Mouse (Mus musculus): Measurements from ENCODE around the gene Tm4sf5.
"Not testable (repeated sequence)": the region's sequence is repeated elsewhere in the genome, so short reads cannot be mapped to it uniquely, and the experiment has no call there.

The Tm4sf5 gene

DNA sequence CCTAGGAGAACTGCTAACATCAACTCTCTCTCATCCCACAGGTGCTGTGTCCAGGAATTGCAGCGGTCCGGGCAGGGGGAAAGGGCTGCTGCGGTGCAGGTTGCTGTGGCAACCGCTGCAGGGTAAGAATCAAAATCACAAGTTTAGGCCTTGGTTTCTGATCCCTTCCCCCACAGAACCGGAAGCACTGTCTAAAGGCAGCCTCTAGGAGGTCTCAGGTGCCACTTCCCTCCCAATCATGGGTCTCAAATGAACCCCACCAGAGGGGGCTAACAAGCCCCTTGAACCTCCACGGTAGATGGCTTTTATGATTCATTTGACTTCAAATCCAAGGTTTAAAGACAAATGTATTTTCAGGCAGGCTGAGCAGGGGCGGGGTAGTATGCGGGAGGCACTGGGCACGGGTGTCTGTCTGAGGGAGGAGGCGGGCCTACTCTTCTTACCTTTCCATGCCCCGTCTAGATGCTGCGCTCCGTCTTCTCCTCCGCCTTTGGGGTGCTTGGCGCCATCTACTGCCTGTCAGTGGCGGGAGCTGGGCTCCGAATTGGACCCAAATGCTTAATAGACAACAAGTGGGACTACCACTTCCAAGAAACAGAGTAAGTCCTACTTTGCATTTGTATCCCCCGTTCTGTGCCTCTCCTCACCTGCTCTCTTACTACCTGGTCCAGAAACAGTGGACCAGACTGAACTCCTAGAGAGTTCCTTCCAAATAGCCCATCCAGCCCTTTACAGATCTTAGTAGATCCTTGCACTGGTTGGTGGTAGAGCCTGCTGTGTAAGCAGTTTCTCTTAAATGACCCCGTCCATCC, 4.9 kb downstream of the Tm4sf5 start:
- peak; percentile 91 for DNase-seq (ENCODE audit: low read depth, low spot score)

DNA sequence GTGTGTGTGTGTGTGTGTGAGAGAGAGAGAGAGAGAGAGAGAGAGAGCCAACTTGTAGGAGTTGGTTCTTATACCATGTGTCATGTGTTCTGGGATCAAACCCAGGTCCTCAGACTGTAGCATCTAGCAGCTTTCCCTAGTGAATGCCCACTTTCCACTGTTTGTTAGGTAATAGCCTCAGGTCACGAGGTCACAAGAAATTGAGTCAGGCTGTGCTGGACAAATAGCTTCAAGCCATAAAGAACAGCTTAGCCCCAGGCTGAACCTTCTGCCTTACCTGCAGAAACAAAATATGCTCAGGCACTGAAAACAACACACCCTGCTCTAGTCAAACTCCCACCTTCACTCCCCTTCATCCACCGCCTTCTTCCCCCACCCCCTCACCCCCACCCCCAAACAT, 6.2 kb downstream of the Tm4sf5 start:
- DNase-seq (ENCODE audit: low read depth, low spot score) = no peak

DNA sequence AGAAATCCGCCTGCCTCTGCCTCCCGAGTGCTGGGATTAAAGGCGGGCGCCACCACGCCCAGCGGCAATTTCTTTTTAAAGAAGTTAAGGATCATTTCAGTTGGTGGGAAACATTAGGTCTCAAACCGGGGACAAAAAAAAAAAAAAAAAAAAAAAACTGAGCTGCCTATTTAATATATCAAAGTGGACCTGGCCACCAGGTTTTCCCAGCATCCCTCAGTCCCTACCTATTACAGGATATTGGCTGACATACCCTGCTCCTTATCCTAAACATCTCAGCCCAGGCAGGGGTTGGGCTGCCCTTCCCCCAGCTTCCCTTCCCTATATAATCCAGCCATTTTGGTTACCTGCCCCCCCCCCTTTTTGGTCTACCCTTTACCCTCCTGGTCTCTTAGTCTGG, 6.8 kb downstream of the Tm4sf5 start:
- no peak for DNase-seq (ENCODE audit: low read depth, low spot score)

DNA sequence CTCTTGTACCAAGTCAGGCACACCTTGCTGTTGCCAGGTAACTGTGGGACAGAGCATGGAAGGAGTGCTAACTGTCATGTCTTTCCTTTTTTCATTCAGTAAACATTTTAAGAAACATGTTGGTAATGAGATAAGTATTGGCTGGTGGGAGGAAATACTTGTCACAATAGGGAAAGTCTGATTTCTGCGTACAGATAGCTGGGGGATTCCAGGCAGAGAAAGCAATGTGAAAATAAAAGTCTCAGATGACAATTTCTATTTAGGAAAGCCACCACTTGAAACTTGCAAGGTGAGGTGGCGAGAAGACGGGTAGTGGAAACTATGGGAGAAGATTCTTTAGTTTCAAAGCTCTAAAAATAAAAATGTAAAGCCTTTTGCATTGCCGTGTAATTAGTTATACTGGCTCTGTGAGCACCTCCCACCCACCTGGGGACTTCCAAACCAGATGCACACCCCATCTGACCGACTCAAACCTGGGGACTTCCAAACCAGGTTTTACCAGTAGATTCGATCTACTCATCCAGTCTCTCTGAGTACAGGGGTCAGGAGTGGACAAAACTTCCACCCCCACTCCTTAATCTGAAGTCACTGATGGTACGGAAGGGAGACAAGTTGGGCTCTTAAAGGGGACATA, 7.8 kb downstream of the Tm4sf5 start:
- DNase-seq (ENCODE audit: low read depth, low spot score) = no peak

DNA sequence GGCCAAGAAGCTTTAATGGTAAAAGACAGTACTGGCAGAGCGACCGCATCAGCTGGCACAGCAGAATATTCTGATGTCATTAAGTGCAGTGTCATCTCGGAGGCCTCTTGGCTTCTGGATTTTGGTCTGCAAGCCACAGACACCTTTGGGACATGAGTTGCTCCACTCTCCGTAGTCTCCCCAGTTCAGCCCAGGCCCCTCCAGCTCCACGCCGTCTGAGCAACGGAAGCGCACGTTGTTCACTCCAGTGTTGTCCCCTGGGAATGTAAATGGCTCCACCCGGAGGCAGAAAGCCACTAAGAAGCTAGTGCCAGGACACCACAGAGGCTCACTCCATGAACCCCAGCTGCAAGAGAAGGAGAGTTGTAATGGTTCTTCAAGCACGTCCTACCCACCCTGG, 8.5 kb downstream of the Tm4sf5 start:
- no peak for DNase-seq (ENCODE audit: low read depth, low spot score)

DNA sequence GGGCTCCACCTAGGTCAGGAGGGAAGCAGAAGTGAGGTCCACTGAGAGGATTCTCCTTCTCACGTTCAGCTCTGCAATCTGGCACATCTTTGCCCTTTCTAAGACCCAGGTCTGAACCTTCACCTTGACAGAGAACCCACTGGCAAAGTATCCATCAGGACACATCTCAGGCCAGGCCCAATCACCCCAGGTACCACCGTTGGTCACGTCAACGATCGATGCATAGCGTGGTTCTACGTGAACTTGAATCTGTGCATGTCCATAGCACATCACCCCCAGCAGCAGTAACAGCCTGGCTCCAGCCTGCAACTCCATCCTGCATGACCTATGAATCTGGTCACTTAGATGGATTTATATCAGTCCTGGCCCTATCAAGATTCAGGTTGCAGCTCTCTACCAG, 9.2 kb downstream of the Tm4sf5 start, which contains the start of gene Vmo1:
TSS of gene Vmo1 (minus strand) at position 329 of the 400 bp plus-strand sequence.
- no peak for DNase-seq (ENCODE audit: low read depth, low spot score)

DNA sequence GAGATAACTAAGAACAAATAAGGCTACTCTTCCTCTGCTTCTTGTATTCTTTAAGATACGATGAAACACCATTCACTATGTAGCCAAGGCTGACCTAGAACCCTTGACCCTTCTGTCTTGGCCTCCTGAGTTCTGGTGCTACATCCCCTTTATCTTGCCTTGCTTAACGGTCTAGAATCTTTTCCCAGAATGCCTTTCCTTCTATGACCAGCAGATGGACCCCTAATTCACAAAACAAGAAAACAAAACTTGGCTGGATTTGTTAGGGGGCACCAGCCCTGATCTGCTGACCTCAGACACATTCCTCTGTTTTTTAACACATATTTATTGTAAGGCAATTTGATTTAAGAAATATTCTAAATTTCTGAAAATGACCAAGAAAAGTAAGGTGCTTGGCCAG, 11.3 kb downstream of the Tm4sf5 start:
- DNase-seq (ENCODE audit: low read depth, low spot score) = peak; percentile 79

DNA sequence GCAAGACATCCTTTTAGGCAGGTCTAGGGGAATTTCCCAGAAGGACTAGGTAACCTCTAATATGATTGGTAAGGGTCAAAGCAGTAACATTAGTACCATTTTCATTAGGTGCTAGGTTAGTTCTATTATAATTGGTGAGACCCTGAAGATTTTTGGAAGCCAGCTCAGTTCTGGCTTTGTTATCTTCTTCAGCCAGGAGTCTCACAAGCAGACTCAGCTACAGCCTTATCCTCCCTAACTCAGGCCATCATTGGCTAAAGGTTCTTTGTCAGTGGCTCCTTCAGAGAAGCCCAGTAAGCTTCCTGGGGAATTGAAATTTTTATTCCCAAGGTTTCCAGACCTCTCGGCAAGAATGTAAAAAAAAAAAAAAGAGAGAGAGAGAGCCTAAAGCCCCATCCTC, 13.4 kb downstream of the Tm4sf5 start:
- DNase-seq (ENCODE audit: low read depth, low spot score) = no peak

DNA sequence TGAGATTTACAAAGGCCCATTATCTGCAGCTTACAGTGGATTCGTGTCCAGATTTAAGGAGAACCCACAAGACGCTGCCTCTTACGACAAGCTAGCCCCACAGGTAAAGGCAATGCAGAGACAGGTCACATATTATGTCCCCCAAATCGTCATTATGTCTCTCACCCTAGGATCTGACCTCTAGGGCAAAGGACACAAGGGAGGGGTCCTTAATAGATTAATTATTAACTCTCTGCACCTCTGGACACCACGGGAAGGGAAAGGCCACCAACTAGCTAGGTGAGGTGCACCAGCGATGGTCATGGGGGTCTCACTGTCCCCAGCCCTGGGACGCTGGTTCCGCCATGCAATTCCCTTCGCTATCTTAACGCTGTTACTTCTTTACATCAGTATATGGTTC, 13.9 kb downstream of the Tm4sf5 start, which contains the start of gene Gltpd2:
TSS of gene Gltpd2 (plus strand) at position 274 of the 400 bp plus-strand sequence.
- DNase-seq (ENCODE audit: low read depth, low spot score) = no peak

DNA sequence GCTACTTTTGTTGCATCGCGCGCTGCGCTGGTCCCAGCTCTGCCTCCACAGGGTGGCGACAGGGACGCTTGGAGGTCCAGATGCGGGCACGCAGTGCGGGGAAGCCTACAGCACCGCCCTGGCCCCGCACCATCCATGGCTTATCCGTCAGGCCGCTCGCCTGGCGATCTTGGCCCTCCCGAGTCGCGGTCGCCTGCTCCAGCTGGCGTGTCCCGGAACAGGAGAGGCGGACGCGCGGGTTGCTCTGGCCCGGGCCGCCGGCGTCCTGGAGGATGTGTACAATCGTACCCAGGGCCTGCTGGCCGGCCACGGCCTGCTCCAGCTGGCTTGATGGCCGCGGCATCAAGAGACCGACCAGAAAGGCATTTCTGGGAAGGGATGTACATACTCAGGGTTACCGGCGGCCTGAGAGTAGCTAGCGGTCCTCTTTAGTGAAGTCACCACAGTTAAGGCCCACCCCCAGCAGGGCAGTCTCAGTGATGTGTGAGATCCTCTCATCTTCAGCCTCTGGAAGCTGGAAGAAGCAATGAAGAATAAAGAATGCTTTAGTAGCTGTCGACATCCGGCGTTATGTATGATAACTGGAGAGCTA, 15.2 kb downstream of the Tm4sf5 start:
- peak; percentile 43 for DNase-seq (ENCODE audit: low read depth, low spot score)

DNA sequence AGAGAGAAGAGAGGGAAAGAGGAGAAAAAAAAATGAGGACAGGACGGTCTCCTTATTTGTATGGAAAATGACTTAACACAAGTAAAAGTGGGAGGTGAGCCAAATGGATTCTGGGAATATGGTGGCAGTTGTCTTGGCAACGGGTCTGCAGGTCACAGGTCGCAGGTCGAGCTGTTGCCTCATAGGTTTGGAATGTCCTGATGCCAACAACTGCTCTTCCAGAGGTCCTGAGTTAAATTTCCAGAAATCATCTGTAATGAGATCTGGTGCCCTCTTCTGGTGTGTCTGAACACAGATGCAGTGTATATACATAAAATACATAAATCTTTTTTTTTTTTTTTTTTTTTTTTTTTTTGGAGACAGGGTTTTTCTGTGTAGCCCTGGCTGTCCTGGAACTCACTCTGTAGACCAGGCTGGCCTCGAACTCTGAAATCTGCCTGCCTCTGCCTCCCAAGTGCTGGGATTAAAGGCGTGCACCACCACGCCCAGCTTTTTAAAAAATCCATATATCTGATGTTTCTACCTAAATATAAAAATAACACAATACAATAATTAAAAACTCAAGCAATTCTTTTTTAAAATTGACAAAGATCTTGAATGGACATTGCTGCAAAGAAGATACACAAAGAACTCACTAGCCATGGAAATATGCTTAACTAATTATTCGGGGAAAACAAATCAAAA, 18.4 kb downstream of the Tm4sf5 start:
- DNase-seq (ENCODE audit: low read depth, low spot score) = peak; percentile 92

DNA sequence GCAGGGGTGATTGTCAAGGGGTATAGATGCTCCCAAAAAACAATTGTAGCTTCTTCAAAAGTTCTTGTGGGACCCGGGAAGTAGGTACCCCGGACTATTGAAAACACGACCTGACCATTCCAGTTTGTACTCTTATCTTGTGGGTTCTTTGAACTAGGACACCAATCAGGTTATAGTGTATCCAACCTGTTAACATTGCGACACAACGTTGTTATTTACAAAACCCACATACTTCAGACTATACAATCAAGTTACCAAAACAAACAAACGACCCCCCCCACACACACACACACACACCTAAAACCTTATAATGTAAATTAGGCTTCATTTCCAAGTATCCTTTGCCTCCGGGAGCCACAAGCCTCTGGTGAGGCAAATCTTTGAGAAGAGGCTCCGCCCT, 19.7 kb downstream of the Tm4sf5 start:
- DNase-seq (ENCODE audit: low read depth, low spot score) = no peak

DNA sequence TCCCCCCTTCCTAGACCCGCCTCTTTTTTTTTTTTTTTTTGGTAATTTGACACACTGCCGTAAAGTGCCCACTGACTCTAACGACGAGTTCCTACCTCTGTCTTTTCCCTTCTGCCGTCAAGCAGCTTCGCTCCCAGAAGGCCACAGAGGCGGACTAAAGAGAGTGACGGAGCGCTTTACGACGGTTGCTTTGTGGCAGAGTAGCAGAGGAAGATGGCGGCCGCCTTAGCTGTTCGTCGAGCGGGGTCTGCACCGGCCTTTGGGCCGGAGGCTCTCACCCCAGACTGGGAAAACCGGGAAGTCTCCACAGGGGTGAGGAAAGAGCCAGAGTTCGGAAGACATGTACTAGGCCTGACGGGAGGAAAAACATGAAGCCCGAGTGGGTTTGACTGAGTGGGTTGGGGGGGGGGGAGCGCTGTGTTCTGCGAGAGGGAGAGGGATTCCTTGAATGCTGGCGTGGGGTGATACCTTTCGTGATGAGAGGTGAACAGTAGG, 20.2 kb downstream of the Tm4sf5 start, which contains the start of gene Psmb6:
TSS of gene Psmb6 (plus strand) at position 184 of the 495 bp plus-strand sequence.
- peak; percentile 99 for DNase-seq (ENCODE audit: low read depth, low spot score)

DNA sequence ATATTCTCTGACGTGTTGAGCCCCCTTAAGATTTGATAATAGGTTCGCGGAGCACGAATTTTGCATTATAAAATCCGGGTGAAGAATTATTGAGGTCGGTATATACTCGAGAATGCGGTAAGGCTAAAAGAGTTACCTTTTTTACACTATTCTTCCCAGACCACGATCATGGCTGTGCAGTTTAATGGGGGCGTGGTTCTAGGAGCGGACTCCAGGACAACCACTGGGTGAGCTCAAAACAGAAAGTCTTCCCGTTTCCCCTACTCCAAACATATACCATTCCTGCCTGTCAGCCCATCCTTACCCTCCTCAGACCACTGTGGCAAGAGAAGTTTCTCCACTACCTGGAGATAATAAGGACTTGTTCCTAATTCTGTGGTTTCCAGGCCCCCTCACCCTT, 20.7 kb downstream of the Tm4sf5 start:
- peak; percentile 50 for DNase-seq (ENCODE audit: low read depth, low spot score)

DNA sequence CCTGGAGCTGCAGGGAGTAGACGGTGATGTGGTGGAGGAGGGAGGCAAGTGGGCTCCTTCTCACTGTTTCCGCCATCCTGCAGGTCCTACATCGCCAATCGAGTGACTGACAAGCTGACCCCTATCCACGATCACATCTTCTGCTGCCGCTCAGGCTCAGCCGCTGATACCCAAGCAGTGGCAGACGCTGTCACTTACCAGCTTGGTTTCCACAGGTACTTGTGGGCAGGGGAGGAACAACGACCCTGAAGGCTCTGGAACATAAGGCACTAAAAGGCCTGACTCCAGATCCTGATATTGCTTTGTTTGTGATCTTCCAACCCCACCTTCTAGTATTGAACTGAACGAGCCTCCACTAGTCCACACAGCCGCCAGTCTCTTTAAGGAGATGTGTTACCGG, 21.2 kb downstream of the Tm4sf5 start:
- DNase-seq (ENCODE audit: low read depth, low spot score) = no peak

DNA sequence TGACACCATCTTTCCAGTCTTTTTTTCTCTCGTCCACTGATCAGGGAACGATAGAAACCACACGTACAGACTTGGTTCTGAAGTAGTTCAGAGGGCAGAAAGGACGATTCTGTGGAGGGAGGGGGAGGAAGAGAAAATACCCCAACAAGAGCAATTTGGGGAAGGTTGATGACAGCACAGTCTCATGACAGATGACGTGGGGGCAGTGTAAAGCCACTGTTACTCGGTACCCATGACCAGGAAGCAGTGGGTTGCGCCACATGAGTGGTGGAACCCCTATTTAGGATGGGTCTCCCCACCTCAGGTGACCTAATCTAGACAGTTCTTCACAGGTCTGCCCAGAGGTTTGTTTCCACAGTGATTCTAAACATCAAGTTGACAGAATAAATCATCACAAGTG, 23.6 kb downstream of the Tm4sf5 start:
- DNase-seq (ENCODE audit: low read depth, low spot score) = no peak

DNA sequence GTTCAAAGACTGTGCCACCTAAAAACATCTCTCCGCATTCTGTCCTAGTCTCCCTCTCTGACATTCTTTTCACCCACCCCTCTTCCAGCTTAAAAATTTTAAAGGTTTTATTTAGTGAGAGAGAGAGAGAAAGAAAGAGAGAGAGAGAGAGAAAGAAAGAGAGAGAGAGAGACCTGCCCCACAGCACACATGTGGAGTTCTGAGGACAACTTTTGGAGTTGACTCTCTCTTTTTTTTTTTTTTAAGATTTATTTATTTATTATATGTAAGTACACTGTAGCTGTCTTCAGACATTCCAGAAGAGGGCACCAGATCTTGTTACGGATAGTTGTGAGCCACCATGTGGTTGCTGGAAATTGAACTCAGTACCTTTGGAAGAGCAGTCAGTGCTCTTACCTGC, 26.0 kb downstream of the Tm4sf5 start:
- DNase-seq (ENCODE audit: low read depth, low spot score) = not testable (repeated sequence)

DNA sequence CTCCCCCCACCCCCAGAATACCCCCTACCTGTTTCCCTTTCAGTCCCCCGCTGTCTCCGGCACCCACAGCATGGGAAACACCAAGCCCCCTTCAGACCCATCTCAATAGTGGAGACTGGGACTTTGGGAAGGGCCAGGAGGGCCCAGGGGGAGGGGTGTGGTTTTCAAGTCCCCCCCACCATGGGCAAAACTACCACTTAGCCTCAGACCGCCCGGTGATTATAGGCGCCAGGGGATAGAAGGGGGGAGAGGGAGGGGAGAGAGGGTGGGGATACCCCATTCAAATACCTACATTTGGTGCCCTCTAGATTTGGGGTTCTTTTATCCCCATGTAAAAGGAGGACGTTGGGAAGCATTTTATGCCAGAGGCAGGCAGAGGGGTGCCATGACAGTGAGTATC, 27.8 kb downstream of the Tm4sf5 start, which contains the start of gene Gm40193:
TSS of gene Gm40193 (minus strand) at position 101 of the 400 bp plus-strand sequence.
- no peak for DNase-seq (ENCODE audit: low read depth, low spot score)

DNA sequence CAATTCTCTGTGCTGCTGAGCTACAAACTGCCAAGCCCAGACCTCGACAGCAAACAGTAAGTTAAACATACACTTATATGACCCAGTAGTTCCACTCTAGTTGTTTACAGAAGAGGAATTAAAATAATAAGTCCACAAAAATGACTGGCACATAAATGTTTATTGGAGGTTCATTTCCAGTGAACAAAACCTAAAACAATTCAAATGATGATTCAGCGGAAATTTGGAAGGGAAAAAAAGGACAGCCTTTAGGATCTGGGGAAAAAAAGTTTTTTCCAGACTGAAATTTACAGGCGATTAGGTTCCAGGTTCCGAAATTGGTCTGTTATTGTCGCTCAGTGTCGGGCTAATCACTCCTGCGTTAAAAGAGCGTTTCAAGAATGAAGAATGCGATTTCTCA, 34.4 kb downstream of the Tm4sf5 start:
- DNase-seq (ENCODE audit: low read depth, low spot score) = no peak

DNA sequence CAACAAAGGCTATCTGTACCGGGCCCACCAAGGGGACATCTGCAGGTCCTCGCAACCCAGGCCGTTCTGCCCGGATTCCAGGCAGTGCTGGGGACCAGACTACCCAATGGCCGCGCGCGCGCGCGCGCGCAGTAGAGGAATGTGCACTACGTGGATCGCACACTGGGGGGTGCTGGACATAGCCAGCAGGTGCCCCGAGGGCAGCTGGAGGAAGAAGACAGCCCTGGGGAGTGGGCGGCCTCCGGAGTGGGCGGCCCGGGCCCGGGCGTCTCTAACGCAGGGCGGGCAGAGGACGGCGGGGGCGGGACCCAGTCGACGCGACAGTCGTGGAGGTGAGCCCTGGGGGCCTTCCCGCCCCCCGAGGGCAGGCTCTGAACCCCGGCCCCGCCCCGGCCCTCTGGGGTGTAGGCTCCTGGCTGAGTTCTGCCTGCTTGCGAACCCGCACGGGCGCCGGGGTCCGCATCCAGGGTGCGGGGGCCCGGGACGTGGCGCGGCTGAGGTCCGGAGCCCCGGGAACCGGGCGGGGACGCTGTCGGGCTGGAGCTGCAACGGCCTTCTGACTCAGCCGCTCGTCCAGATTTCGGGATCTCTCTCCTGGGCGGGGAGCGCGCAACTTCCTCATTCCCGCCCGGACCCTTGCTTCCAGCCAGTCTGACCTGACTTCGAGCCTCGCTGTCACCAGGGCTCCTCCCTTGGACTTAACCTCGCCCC, 35.0 kb downstream of the Tm4sf5 start, which contains the start of gene Pld2:
TSS of gene Pld2 (plus strand) at position 188 of the 711 bp plus-strand sequence.
- DNase-seq (ENCODE audit: low read depth, low spot score) = peak; percentile 84

DNA sequence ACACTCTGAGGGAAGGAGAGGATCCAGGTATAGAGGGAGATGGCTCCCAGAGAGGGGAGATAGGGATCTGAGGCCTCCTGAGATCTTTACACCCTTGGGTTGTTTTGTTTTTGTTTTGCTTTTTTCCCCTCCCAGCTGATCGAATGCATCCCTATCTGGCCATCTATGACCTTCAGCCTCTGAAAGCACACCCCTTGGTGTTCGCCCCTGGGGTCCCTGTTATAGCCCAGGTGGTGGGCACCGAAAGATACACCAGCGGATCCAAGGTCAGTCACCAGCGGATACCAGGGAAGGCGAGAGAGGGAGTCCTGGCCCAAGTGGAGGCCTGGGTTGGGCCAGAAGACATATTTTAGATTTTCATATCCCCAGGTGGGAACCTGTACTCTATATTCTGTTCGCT, 35.9 kb downstream of the Tm4sf5 start:
- no peak for DNase-seq (ENCODE audit: low read depth, low spot score)
